Mouse (Mus musculus) urinary bladder, adult 18-20 months (tissue): ENCODE measurements at regions not wholly inside any gene's neighbourhood (a gene's known extent, or its start where the extent isn't known, plus 50 kb on each side); places are given as distances from the start of the nearest gene placed in this dataset.

Experiments used
- DNase-seq, 2 experiments: peaks; one replicate each; pipeline ENCODE4 v3.0.0; 2022; ENCODE audit warnings: low spot score in 2 of 2, mixed read lengths in 2 of 2

DNA sequence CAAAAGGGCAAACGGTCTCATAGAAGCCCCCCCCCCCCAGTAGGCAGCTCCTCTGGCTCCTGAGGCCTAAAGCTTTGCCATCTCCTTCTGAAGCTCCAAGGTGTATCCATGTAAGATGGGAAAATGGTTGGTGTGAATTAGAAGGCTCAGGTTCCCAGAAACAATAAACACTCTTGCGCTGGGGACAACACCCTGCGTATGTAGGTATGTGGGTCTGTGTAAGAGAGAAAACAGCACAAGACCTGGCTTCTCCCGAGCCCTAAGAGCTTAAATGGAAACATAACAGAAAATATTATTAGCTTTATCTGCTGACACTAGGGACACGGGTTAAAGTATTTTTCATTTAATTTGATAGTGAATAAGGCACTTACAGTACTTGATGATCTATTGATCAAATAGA, 79.9 kb upstream of the Tbca start:
- DNase-seq = no peak

DNA sequence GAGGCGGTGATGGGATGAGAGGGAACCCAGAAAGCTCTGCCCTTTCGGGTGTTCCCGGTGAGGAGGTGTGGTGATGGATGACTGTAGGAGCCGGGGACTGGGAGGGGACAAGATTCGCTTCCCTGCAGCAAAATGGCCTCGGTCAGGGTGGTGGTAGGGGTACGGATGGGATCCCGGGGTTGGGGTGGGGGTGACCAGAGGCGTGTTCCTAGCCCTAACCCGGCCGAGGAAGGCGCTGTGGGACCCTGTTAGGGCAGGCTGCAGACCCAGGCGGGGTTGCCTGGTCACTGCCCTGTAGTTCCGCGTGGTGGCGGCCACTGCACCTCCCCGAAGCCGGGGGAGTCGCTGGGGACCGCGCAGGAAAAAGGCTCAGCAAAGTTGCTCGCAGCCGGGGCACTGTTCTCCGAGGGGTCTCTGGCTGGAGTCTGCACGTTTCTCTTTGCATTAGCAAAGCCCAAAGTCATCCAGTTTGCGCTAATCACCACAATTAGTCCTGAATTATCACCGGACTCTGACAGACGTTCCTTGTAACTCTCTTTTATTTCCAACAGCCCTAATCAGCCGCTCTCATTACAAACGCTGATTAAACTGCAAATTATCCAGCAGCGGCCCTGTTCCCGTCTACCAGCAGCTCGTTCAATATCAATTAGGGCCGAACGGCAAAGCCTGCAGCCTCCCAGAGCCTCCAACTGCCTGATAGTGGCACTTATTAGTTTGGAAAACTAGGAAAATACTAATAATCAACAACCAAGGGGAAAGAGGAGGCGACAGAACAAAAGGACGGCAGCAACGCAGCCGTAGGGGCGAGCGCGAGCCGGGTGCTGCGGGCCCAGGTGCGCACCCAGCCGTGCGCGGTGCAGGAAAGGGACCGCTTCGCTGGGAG, 78.8 kb upstream of the Tbca start:
- DNase-seq = peak in 1 of 2 experiments; percentile 27

DNA sequence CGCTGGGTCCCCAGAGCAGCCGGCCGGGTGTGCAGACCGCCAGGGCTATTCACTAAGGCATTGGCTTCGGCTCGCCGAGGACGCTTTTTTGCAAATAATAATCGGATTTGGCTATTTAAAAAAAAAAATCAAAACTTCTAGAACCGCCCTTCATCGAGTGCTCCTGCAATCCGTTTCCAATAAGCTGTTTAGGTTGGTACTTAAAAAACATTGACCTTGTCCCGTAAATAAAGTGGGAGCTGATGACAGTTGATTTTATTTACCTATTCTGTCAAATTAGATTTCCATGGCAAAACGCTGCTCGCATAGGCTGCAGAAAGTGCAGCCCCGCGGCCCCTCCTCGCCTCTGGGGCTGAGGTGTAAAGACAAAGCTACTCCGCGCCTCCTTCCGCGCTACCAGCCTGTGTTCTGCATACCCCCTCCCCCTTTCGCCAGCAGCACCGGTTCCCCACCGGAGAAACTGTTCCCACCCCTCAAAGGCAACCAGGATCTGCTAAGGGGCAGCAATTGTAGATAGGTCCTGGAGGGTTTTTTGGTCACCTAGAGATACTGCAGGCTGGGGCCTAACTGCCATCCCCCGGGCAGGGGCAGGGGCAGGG, 78.0 kb upstream of the Tbca start:
- DNase-seq = no peak

DNA sequence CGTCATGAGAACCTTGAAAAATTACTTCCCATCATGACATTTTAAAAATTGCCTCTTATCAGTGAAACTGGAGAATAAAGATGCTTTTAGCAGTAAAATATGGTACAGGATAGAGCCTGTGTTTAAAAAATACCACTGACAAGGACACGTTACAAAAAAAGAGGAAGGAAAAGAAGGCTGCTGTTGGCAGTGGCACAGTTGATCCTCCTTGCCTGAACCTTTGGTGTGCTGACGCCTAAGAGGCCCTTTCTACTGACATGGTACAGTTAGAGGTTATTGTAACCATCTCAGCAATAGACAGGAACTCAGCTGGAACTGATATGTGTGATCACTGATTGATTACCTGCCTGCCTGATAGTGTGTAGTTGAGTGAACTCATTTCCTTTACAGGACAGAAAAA, 75.3 kb upstream of the Tbca start:
- DNase-seq = no peak

DNA sequence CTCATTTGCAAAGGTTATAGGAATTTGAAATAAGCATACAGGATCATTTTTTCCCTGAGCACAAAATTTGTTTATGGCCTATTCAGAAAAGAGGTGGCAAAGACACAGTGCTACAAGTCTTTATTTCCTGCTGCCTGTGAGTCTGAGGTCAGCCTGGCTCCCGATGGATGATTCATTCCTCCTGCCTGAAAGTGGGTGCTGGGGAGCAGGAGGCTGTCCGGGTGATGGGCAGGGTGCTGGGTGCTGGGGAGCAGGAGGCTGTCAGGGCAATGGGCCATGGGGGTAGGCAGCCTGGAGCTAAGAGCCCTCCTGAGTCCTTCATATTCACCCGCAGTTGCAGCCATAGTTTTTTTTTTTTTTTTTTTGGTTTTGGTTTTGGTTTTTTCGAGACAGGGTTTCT, 67.1 kb upstream of the Tbca start:
- DNase-seq = no peak
